Mouse (Mus musculus) megakaryocyte, embryonic 14.5 days (primary cell): ENCODE results near the gene Frs2.

Source experiments
- FLI1 ChIP-seq: IDR thresholded peaks from 2 replicates; pipeline ENCODE4 v1.6.1; 2012; ENCODE audit warnings: low read length, inconsistent platforms, mixed read lengths
- GATA1 ChIP-seq: IDR thresholded peaks from 3 replicates; pipeline ENCODE4 v1.6.1; 2012; ENCODE audit warnings: mixed read lengths, low read length, inconsistent platforms, borderline replicate concordance

DNA sequence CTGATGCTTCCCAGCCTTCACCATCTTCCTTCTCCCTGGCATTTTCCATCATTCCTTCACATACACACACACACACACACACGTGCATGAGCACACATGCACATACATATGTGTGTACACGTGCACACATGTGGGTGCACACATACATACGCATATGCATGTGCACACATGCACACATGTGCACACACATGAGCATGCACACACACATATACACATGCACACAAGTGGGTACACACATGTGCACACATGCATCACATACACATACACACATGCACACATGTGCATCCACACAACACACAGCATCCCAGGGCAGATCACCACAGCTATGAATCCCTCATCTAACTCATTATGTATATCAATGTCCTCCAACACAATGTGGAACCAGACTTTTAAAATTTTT is 117.2 kb downstream of the Frs2 start:
- TF ChIP-seq GATA1: no peak; the same call in 2 of the 3 replicates
- no peak for TF ChIP-seq FLI1
